Mouse (Mus musculus): ENCODE data around the gene Sh3bgrl2. TPM values are rescaled to one million over a fixed set of nuclear protein-coding genes. Genes with fewer than 3 reads are reported as not detected.

Gene Sh3bgrl2
- polyA plus RNA-seq, 1 experiment from 2014 or later, result 11.1 TPM

GRCm38 (mm10) chr9:83568125-83568524 lies 20.0 kb downstream of the Sh3bgrl2 start:
- no peak for ATAC-seq (replicated peaks; ENCODE audit: extremely low read depth, insufficient read depth, low FRiP score)
- Histone ChIP-seq H3K36me3 (ENCODE audit: control insufficient read depth, insufficient read depth) (no peaks in the 10 kb centered on the region), H3K4me2 (ENCODE audit: low read depth, low read length) (no peak overlapping the region), H3K27ac (ENCODE audit: low read length) (no peak overlapping the region), H3K27me3 (ENCODE audit: control insufficient read depth, insufficient read depth, low read length) (no peaks in the 10 kb centered on the region), H3K4me3 (ENCODE audit: low read length) (no peak overlapping the region), H3K9me3 (replicated peaks; ENCODE audit: control insufficient read depth, low read length) (no peaks in the 10 kb centered on the region), H3K9ac (ENCODE audit: low read length) (no peak overlapping the region), H3K4me1 (ENCODE audit: control insufficient read depth, insufficient read depth, low read length) (peaks cover 28% of the 10 kb centered on the region)
- WGBS, result 90% methylated on average over 5 of the region's 5 CpGs

- no peak overlapping the region for H3K4me3 ChIP-seq (ENCODE audit: low read length)
- no peak overlapping the region for H3K4me2 ChIP-seq (ENCODE audit: low read depth, low read length)
- 51% methylated on average over 3 of the region's 3 CpGs for WGBS
- no peak overlapping the region for H3K27ac ChIP-seq (ENCODE audit: low read length)
- no peak for ATAC-seq (replicated peaks; ENCODE audit: extremely low read depth, insufficient read depth, low FRiP score)
- H3K36me3 ChIP-seq (ENCODE audit: control insufficient read depth, insufficient read depth), result no peaks in the 10 kb centered on the region
- no peak overlapping the region for H3K9ac ChIP-seq (ENCODE audit: low read length)
- no peaks in the 10 kb centered on the region for H3K9me3 ChIP-seq (replicated peaks; ENCODE audit: control insufficient read depth, low read length)
- no peaks in the 10 kb centered on the region for H3K27me3 ChIP-seq (ENCODE audit: control insufficient read depth, insufficient read depth, low read length)
- peaks cover 27% of the 10 kb centered on the region for H3K4me1 ChIP-seq (ENCODE audit: control insufficient read depth, insufficient read depth, low read length)
Observed at GRCm38 (mm10) chr9:83568937-83569336, 20.8 kb downstream of the Sh3bgrl2 start.

- Histone ChIP-seq H3K27ac (ENCODE audit: low read length) (no peak overlapping the region), H3K9me3 (replicated peaks; ENCODE audit: control insufficient read depth, low read length) (no peaks in the 10 kb centered on the region), H3K27me3 (ENCODE audit: control insufficient read depth, insufficient read depth, low read length) (no peaks in the 10 kb centered on the region), H3K36me3 (ENCODE audit: control insufficient read depth, insufficient read depth) (no peaks in the 10 kb centered on the region), H3K4me2 (ENCODE audit: low read depth, low read length) (no peak overlapping the region), H3K4me3 (ENCODE audit: low read length) (no peak overlapping the region), H3K4me1 (ENCODE audit: control insufficient read depth, insufficient read depth, low read length) (peaks cover 17% of the 10 kb centered on the region), H3K9ac (ENCODE audit: low read length) (no peak overlapping the region)
- no peak for ATAC-seq (replicated peaks; ENCODE audit: extremely low read depth, insufficient read depth, low FRiP score)
- WGBS, result 58% methylated on average over 7 of the region's 7 CpGs
Observed at GRCm38 (mm10) chr9:83569898-83570297, 21.8 kb downstream of the Sh3bgrl2 start.

DNA sequence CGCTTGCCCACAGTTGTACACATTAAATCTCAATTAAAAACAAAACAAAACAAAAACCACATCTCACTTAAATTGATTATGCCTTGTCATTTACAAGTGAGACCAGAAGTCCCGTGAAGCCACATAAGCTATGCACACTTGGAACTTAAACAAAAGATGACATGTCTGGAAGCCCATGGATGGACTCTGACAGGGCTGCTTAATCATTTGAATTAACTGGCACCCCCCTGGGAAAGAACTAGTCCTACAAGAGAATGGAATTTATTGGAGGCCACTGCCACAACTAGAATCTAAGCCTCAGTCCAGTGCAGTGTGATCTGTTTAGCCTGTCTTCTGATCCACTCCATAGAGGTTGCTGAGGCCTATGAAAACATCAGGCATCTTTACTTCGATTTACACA lies 23.2 kb downstream of the Sh3bgrl2 start:
- Histone ChIP-seq H3K27me3 (ENCODE audit: control insufficient read depth, insufficient read depth, low read length) (no peaks in the 10 kb centered on the region), H3K4me3 (ENCODE audit: low read length) (no peak overlapping the region), H3K4me1 (ENCODE audit: control insufficient read depth, insufficient read depth, low read length) (peaks cover 21% of the 10 kb centered on the region), H3K36me3 (ENCODE audit: control insufficient read depth, insufficient read depth) (no peaks in the 10 kb centered on the region), H3K9ac (ENCODE audit: low read length) (no peak overlapping the region), H3K4me2 (ENCODE audit: low read depth, low read length) (no peak overlapping the region), H3K27ac (ENCODE audit: low read length) (no peak overlapping the region), H3K9me3 (replicated peaks; ENCODE audit: control insufficient read depth, low read length) (no peaks in the 10 kb centered on the region)
- ATAC-seq (replicated peaks; ENCODE audit: extremely low read depth, insufficient read depth, low FRiP score), result no peak
- 82% methylated on average over 3 of the region's 3 CpGs for WGBS

- Histone ChIP-seq H3K4me1 (ENCODE audit: control insufficient read depth, insufficient read depth, low read length) (peaks cover 25% of the 10 kb centered on the region), H3K27me3 (ENCODE audit: control insufficient read depth, insufficient read depth, low read length) (no peaks in the 10 kb centered on the region), H3K9me3 (replicated peaks; ENCODE audit: control insufficient read depth, low read length) (no peaks in the 10 kb centered on the region), H3K4me2 (ENCODE audit: low read depth, low read length) (no peak overlapping the region), H3K27ac (ENCODE audit: low read length) (no peak overlapping the region), H3K4me3 (ENCODE audit: low read length) (no peak overlapping the region), H3K36me3 (ENCODE audit: control insufficient read depth, insufficient read depth) (no peaks in the 10 kb centered on the region), H3K9ac (ENCODE audit: low read length) (no peak overlapping the region)
- no peak for ATAC-seq (replicated peaks; ENCODE audit: extremely low read depth, insufficient read depth, low FRiP score)
- WGBS, result 68% methylated on average over 2 of the region's 2 CpGs
Observed at GRCm38 (mm10) chr9:83572326-83572725, 24.2 kb downstream of the Sh3bgrl2 start.

DNA sequence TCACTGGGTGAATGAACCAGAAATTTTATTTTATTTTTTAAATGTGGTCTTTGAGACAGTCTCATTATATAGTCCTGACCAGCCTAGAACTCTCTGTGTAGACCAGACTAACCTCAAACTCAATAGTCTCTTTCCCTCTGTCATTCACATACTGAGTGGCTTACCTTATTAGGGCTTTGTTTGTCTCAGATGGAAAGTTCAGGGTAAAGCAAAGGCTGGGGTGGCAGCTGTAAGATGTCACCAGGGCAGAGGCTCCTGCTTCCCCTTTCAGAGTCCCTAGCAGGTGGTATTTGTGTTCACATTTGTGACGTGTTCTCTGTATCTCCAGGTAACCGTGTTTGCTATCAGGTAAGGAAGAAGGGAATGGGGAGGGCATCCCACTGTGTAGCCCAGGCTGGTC lies 24.7 kb downstream of the Sh3bgrl2 start:
- 46% methylated on average over 2 of the region's 2 CpGs for WGBS
- no peak overlapping the region for H3K4me3 ChIP-seq (ENCODE audit: low read length)
- peaks cover 25% of the 10 kb centered on the region for H3K4me1 ChIP-seq (ENCODE audit: control insufficient read depth, insufficient read depth, low read length)
- ATAC-seq (replicated peaks; ENCODE audit: extremely low read depth, insufficient read depth, low FRiP score), result no peak
- H3K36me3 ChIP-seq (ENCODE audit: control insufficient read depth, insufficient read depth), result no peaks in the 10 kb centered on the region
- H3K27me3 ChIP-seq (ENCODE audit: control insufficient read depth, insufficient read depth, low read length), result no peaks in the 10 kb centered on the region
- H3K9ac ChIP-seq (ENCODE audit: low read length), result no peak overlapping the region
- H3K9me3 ChIP-seq (replicated peaks; ENCODE audit: control insufficient read depth, low read length), result no peaks in the 10 kb centered on the region
- H3K27ac ChIP-seq (ENCODE audit: low read length), result peak overlapping the region; percentile 26
- no peak overlapping the region for H3K4me2 ChIP-seq (ENCODE audit: low read depth, low read length)

- no peak; the same call in 1 of the 2 replicates for ATAC-seq (replicated peaks; ENCODE audit: extremely low read depth, insufficient read depth, low FRiP score)
- Histone ChIP-seq H3K4me1 (ENCODE audit: control insufficient read depth, insufficient read depth, low read length) (peaks cover 25% of the 10 kb centered on the region), H3K27ac (ENCODE audit: low read length) (peak overlapping the region; percentile 26; the same call in 1 of the 2 replicates), H3K9me3 (replicated peaks; ENCODE audit: control insufficient read depth, low read length) (no peaks in the 10 kb centered on the region), H3K9ac (ENCODE audit: low read length) (no peak overlapping the region), H3K4me2 (ENCODE audit: low read depth, low read length) (no peak overlapping the region), H3K36me3 (ENCODE audit: control insufficient read depth, insufficient read depth) (no peaks in the 10 kb centered on the region), H3K27me3 (ENCODE audit: control insufficient read depth, insufficient read depth, low read length) (no peaks in the 10 kb centered on the region), H3K4me3 (ENCODE audit: low read length) (no peak overlapping the region)
- 52% methylated on average over 2 of the region's 2 CpGs for WGBS
Observed at GRCm38 (mm10) chr9:83573588-83573987, 25.5 kb downstream of the Sh3bgrl2 start.

- H3K9me3 ChIP-seq (replicated peaks; ENCODE audit: control insufficient read depth, low read length), result no peaks in the 10 kb centered on the region
- no peak overlapping the region for H3K27ac ChIP-seq (ENCODE audit: low read length)
- H3K4me2 ChIP-seq (ENCODE audit: low read depth, low read length), result no peak overlapping the region
- H3K4me1 ChIP-seq (ENCODE audit: control insufficient read depth, insufficient read depth, low read length), result peaks cover 23% of the 10 kb centered on the region
- H3K4me3 ChIP-seq (ENCODE audit: low read length), result no peak overlapping the region
- ATAC-seq (replicated peaks; ENCODE audit: extremely low read depth, insufficient read depth, low FRiP score), result no peak
- WGBS, result 79% methylated on average over 4 of the region's 4 CpGs
- H3K27me3 ChIP-seq (ENCODE audit: control insufficient read depth, insufficient read depth, low read length), result no peaks in the 10 kb centered on the region
- H3K9ac ChIP-seq (ENCODE audit: low read length), result no peak overlapping the region
- H3K36me3 ChIP-seq (ENCODE audit: control insufficient read depth, insufficient read depth), result no peaks in the 10 kb centered on the region
Observed at GRCm38 (mm10) chr9:83575403-83575802, 27.3 kb downstream of the Sh3bgrl2 start.

DNA sequence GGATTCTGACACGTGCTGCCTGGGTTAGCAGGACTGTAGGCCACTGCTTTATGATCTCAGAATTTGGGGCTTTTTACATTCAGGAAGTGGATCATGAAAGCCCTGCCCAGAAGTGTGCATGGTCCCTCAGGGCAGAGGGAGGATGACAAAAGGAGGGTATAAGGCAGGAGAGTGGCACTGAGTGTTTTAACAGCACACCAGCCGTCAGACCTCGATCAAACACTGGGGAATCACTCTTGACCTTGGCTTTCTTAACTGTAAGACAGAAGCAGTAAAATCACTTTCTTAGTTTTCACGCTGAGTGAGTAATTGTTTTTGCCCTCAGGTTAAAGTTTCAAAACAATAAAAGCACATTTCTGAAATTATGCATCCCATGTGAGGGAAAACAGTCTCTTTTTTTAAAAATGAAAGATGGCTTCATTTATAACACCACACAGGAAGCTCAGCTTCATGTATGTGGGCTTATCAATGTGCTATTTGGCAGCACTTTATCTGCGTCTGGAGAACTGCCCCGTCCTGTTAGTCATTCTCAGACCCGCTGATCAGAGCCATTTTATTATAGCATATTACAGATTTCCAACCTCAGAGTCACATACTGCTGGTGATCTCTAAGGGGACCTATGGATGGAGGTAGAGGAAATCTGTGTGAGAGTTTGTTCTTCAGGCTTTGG lies 28.0 kb downstream of the Sh3bgrl2 start:
- H3K9ac ChIP-seq (ENCODE audit: low read length), result no peak overlapping the region
- H3K36me3 ChIP-seq (ENCODE audit: control insufficient read depth, insufficient read depth), result no peaks in the 10 kb centered on the region
- no peaks in the 10 kb centered on the region for H3K9me3 ChIP-seq (replicated peaks; ENCODE audit: control insufficient read depth, low read length)
- H3K27me3 ChIP-seq (ENCODE audit: control insufficient read depth, insufficient read depth, low read length), result no peaks in the 10 kb centered on the region
- ATAC-seq (replicated peaks; ENCODE audit: extremely low read depth, insufficient read depth, low FRiP score), result no peak
- H3K27ac ChIP-seq (ENCODE audit: low read length), result peak overlapping the region; percentile 58
- H3K4me3 ChIP-seq (ENCODE audit: low read length), result no peak overlapping the region
- 31% methylated on average over 7 of the region's 7 CpGs for WGBS
- peaks cover 23% of the 10 kb centered on the region for H3K4me1 ChIP-seq (ENCODE audit: control insufficient read depth, insufficient read depth, low read length)
- no peak overlapping the region for H3K4me2 ChIP-seq (ENCODE audit: low read depth, low read length)
